Mouse (Mus musculus) C2C12 (cell line): ENCODE measurements around the gene Fxyd4.

Experiments used
- CTCF ChIP-seq: IDR thresholded peaks from one replicate; pipeline ENCODE4 v1.5.1; 2011; ENCODE audit not compliant: control insufficient read depth, insufficient read depth, insufficient read length
- USF1 ChIP-seq: IDR thresholded peaks from one replicate; pipeline ENCODE4 v1.6.1; 2011; ENCODE audit warnings: low read depth, mild to moderate bottlenecking, control low read depth, moderate library complexity

DNA sequence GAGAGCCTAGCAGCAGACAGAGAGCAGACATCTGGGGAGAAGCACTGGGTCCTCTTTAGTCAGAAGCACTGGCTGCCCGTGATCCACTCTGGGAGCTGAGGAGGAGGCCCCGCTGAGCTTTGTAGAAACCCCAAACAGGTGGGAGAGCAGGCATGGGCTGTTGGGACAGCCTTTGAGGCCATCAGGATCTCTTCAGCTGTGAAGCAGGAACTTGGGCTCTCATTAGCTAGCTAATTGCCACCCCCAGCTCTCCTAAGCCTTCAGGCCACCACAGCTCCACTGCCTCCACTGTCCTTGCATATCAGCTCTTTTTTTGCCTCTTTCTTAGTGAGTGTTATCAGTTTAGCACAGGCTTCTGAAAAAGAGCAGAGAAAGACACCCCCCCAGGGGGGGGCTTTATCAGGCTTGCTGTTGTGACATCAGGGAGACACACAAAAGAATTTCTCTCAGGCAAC is 48.8 kb downstream of the Fxyd4 start:
- no peak for TF ChIP-seq CTCF
- no peak for TF ChIP-seq USF1
